Mouse (Mus musculus) hematopoietic stem cell, adult 5-6 weeks (primary cell): ENCODE data around the gene Dnaic2. TPM values are rescaled to one million over a fixed set of nuclear protein-coding genes. Genes with fewer than 3 reads are reported as not detected.
A peak's percentile ranks its signal among the peaks of the same experiment; 100 is the strongest.

Experiments
- ATAC-seq, 2 experiments: fragments of 125-278 bp in 1 of 2; replicated peaks in 1 of 2; 2 replicates each; pipeline ENCODE4 v1.8.0; 2016 to 2017; ENCODE audit warnings: inconsistent platforms in 2 of 2, mild to moderate bottlenecking in 2 of 2, moderate number of reproducible peaks in 2 of 2, low read depth in 1 of 2, moderate TSS enrichment in 1 of 2; ENCODE audit not compliant: low FRiP score in 2 of 2, poor library complexity in 2 of 2, severe bottlenecking in 2 of 2, insufficient read depth in 1 of 2, low TSS enrichment in 1 of 2
- total RNA-seq: library from RNA; stranded (forward); fragments of 172-1452, 232-1000 nt; gene quantifications from 2 replicates; pipeline ENCODE4 v1.2.3, GENCODE M21; 2017

The Dnaic2 gene
- total RNA-seq, 1 experiment from 2014 or later = not detected

DNA sequence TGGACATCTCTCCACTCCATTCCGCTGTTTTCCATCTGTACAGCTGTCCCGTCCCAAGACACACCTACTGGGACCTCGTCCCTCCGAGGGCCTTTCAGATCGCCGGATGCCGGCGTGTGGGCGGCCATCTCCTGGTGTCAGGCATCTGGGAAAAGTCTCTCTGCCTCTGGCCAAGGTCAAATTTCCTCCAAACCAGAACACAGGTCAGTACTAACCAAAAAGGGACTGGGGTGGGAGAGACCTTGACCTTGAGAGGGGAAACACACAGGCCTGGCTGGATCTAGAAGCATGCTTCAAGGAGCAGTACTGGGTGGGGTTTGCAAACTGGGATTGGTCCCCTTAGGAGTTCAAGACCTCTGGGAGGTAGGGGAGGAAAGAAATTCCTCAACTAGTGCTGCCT, 62.5 kb downstream of the Dnaic2 start:
- ATAC-seq = no peak

DNA sequence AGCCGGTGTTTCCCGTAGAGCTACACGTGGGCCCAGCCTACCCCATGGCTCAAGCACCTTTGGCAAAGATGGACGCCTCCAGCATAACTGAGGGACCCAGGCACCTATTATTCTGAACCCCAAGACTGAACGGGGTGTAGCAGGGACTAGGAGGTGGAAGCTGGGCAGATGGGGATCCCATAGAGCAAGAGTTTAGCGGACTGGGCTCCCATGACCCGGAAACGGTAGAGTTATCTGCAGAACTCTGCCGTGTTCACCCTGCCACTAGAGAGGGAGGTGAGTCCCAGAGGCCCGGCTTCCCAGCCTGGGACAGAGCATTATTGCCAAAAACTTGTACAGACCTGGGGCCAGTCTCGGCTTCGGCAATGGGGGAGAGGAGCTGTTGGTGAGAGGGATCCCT, 63.0 kb downstream of the Dnaic2 start:
- ATAC-seq = no peak

GRCm38 (mm10) chr11:114790841-114791240, 63.6 kb downstream of the Dnaic2 start:
- ATAC-seq = no peak

GRCm38 (mm10) chr11:114791351-114791889, 64.2 kb downstream of the Dnaic2 start:
- ATAC-seq = no peak

DNA sequence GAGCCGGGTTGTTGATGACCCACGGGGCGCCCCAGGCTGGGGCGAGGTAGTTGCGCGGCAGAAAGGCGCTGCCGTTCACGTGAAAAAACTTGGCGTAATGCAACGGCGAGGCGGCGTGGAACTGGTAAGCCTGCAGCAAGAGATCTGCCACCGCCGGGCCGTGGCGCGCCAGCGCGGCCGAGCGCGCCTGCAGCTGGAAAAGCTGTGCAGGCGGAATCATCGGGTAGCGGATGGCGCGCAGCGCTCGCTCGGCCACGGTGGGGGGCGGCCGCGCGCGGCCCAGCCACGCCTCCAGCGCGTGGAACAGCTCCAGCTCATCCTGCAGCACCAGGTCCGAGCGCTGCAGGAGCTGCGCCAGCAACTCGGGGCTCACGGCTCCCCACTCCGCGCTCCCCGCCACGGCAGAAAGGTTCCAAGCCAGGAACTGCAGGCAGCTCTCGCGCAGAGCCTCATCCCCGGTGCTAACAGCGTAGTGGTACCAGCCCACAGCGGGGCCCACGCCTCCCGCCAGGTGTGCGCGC, 64.7 kb downstream of the Dnaic2 start:
- no peak for ATAC-seq

GRCm38 (mm10) chr11:114792931-114793494, 65.8 kb downstream of the Dnaic2 start:
- ATAC-seq = no peak

GRCm38 (mm10) chr11:114793868-114794545, 66.8 kb downstream of the Dnaic2 start:
- ATAC-seq = no peak

DNA sequence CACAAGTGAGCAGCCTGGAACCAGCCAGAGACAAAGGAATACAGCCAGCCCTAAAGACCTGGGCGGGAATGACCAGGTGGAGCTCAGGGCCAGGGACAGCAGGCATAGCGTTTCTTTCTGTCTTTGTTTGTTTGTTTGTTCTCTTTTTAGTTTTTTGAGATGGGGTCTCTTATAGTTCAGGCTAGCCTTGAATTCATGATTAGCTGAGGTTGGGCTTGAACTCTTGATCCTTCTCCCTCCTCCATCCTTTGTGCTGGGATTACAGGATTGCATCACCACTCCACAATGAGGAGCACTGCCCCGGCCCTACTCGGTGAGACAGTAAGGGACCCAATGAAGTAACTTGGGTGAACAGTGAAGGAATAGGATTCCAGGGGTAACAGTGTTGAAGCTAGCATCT, 67.5 kb downstream of the Dnaic2 start:
- ATAC-seq = no peak

GRCm38 (mm10) chr11:114795231-114795746, 68.1 kb downstream of the Dnaic2 start:
- ATAC-seq = peak; percentile 30 to 48; a peak in 1 of 4 replicates

- no peak for ATAC-seq
These were observed 68.7 kb downstream of the Dnaic2 start, which contains the start of gene Btbd17 for GRCm38 (mm10) chr11:114795848-114796322. TSS of gene Btbd17 (minus strand) at chr11:114795945.

GRCm38 (mm10) chr11:114797176-114797575, 70.0 kb downstream of the Dnaic2 start:
- ATAC-seq = no peak

GRCm38 (mm10) chr11:114797981-114798380, 70.8 kb downstream of the Dnaic2 start:
- ATAC-seq = no peak

GRCm38 (mm10) chr11:114798624-114799023, 71.4 kb downstream of the Dnaic2 start, which contains the start of gene Gpr142:
TSS of gene Gpr142 (plus strand) at chr11:114798924.
- ATAC-seq = no peak

GRCm38 (mm10) chr11:114801906-114802305, 74.7 kb downstream of the Dnaic2 start:
- ATAC-seq = no peak

DNA sequence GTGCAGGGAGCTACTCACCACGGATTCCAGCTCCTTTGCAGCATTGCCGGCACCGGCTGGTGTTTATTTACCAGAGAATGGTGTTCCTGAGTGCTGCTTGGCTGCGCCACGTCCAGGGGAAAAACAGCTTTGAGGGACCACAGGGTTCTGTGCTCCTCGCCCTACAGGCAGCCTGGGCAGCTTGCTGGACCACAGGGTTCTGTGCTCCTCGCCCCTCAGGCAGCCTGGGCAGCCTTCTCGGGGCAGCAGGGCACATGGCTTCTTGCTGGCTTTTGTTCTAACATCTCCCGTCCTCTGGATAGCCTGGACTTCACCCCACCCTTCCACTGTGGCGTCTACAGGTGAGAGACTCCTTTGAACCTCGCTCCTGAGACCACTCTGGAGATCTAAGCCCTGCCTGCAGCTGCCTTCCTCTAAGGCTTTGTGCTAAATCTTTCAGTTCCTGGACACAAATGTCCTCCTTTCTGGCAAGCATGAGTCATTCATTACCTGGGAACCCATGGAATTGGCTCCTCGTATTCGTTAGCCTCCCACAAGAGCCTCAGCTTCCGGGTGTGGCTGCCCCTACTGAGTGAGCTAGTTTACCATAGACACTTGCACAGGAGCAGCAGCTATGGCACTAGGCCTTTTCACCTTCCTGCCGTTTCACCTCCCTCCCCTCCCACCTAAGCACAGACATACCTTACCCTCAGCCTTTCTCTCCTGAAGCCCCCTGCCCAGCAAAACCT, 75.5 kb downstream of the Dnaic2 start:
- ATAC-seq = no peak

- ATAC-seq = no peak
These were observed 76.8 kb downstream of the Dnaic2 start for GRCm38 (mm10) chr11:114803990-114804389.

- ATAC-seq = no peak
These were observed 79.8 kb downstream of the Dnaic2 start for GRCm38 (mm10) chr11:114807025-114807424.
